Mouse (Mus musculus) megakaryocyte-erythroid progenitor cell, adult 5 weeks (primary cell): ENCODE measurements around the gene Rpl36-ps4. TPM values are rescaled to one million over a fixed set of nuclear protein-coding genes. Genes with fewer than 3 reads are reported as not detected.

Source experiments
- polyA plus RNA-seq: library from polyadenylated mRNA; stranded (reverse); fragments of >175 nt; gene quantifications from 2 replicates; pipeline ENCODE4 v1.2.3, GENCODE M21; 2012

Rpl36-ps4 gene
- polyA plus RNA-seq: not detected in 2 replicates

GRCm38 (mm10) chr17:87920677-87921076 is at the start of gene Rpl36-ps4:
Gene Rpl36-ps4, plus strand, starts transcription at chr17:87920977.

Other genes starting within 250 kb of the Rpl36-ps4 start
- 51.1 and 56.9 TPM in 2 replicates for gene Msh2, start 248.6 kb upstream of the Rpl36-ps4 start, polyA plus RNA-seq
- 87.0 and 123 TPM in 2 replicates for gene Kcnk12, start 123.0 kb upstream of the Rpl36-ps4 start, polyA plus RNA-seq
- 10.2 and 11.5 TPM in 2 replicates for gene Msh6, start 54.1 kb downstream of the Rpl36-ps4 start, polyA plus RNA-seq
- gene Fbxo11, start 144.3 kb downstream of the Rpl36-ps4 start, polyA plus RNA-seq: 2.5 and 5.8 TPM in 2 replicates